Mouse (Mus musculus): ENCODE measurements around the gene Serpina16. TPM values are rescaled to one million over a fixed set of nuclear protein-coding genes. Genes with fewer than 3 reads are reported as not detected.
A peak's percentile ranks its signal among the peaks of the same experiment; 100 is the strongest.

The Serpina16 gene
- total and polyA plus RNA-seq, 3 experiments, result not detected

- no peaks in the 10 kb centered on the region for H3K36me3 ChIP-seq (replicated peaks)
- TF ChIP-seq TAL1 (conservative IDR thresholded peaks at IDR 0.05; ENCODE audit: low read depth, low read length) (no peak), CTCF (IDR thresholded peaks at IDR 0.05; ENCODE audit: low read depth, low read length) (no peak), GATA2 (IDR thresholded peaks at IDR 0.05; ENCODE audit: borderline replicate concordance, low read depth, low read length) (no peak), GATA1 (IDR thresholded peaks at IDR 0.05; ENCODE audit: borderline replicate concordance, low read length) (no peak), POLR2AphosphoS5 (IDR thresholded peaks at IDR 0.05; ENCODE audit: insufficient replicate concordance, low read depth, low read length) (no peak)
- peaks cover 77% of the 10 kb centered on the region for H3K9me3 ChIP-seq (replicated peaks)
- DNase-seq (ENCODE audit: low spot score) (no peak), ATAC-seq (ENCODE audit: extremely low read depth, insufficient number of reproducible peaks, low FRiP score, poor library complexity, severe bottlenecking) (no peak)
- H3K4me3 ChIP-seq (ENCODE audit: low read depth, low read length), result no peak overlapping the region
- no peaks in the 10 kb centered on the region for H3K4me1 ChIP-seq (ENCODE audit: insufficient read depth, low read depth, low read length)
- H3K27me3 ChIP-seq (ENCODE audit: insufficient read depth, low read length), result no peaks in the 10 kb centered on the region
Measured at GRCm38 (mm10) chr12:103655123-103656044, 20.6 kb downstream of the Serpina16 start.

- no peak overlapping the region for H3K4me3 ChIP-seq (ENCODE audit: low read depth, low read length)
Measured at GRCm38 (mm10) chr12:103653836-103654235, 22.1 kb downstream of the Serpina16 start.

GRCm38 (mm10) chr12:103646314-103646713 is 29.6 kb downstream of the Serpina16 start:
- Histone ChIP-seq H3K9me3 (replicated peaks) (peaks cover 36% of the 10 kb centered on the region), H3K27me3 (ENCODE audit: insufficient read depth, low read length) (no peaks in the 10 kb centered on the region), H3K4me3 (ENCODE audit: low read depth, low read length) (no peak overlapping the region), H3K36me3 (replicated peaks) (no peaks in the 10 kb centered on the region), H3K4me1 (ENCODE audit: insufficient read depth, low read depth, low read length) (no peaks in the 10 kb centered on the region)
- DNase-seq (ENCODE audit: low spot score) (no peak), ATAC-seq (ENCODE audit: extremely low read depth, insufficient number of reproducible peaks, low FRiP score, poor library complexity, severe bottlenecking) (no peak)
- TF ChIP-seq GATA2 (IDR thresholded peaks at IDR 0.05; ENCODE audit: borderline replicate concordance, low read depth, low read length), result no peak
- no peak for TF ChIP-seq GATA1 (IDR thresholded peaks at IDR 0.05; ENCODE audit: borderline replicate concordance, low read length)
- no peak for TF ChIP-seq POLR2AphosphoS5 (IDR thresholded peaks at IDR 0.05; ENCODE audit: insufficient replicate concordance, low read depth, low read length)
- no peak for TF ChIP-seq CTCF (IDR thresholded peaks at IDR 0.05; ENCODE audit: low read depth, low read length)
- TF ChIP-seq TAL1 (conservative IDR thresholded peaks at IDR 0.05; ENCODE audit: low read depth, low read length), result no peak

More at GRCm38 (mm10) chr12:103653836-103654235, 22.1 kb downstream of the Serpina16 start:
- TF ChIP-seq GATA2 (IDR thresholded peaks at IDR 0.05; ENCODE audit: borderline replicate concordance, low read depth, low read length) (no peak), CTCF (IDR thresholded peaks at IDR 0.05; ENCODE audit: low read depth, low read length) (no peak), POLR2AphosphoS5 (IDR thresholded peaks at IDR 0.05; ENCODE audit: insufficient replicate concordance, low read depth, low read length) (no peak), GATA1 (IDR thresholded peaks at IDR 0.05; ENCODE audit: borderline replicate concordance, low read length) (no peak), TAL1 (conservative IDR thresholded peaks at IDR 0.05; ENCODE audit: low read depth, low read length) (no peak)
- H3K4me1 ChIP-seq (ENCODE audit: insufficient read depth, low read depth, low read length), result no peaks in the 10 kb centered on the region
- no peak for DNase-seq (ENCODE audit: low spot score)
- no peak for ATAC-seq (ENCODE audit: extremely low read depth, insufficient number of reproducible peaks, low FRiP score, poor library complexity, severe bottlenecking)
- peaks cover 61% of the 10 kb centered on the region for H3K9me3 ChIP-seq (replicated peaks)
- H3K27me3 ChIP-seq (ENCODE audit: insufficient read depth, low read length), result no peaks in the 10 kb centered on the region
- no peaks in the 10 kb centered on the region for H3K36me3 ChIP-seq (replicated peaks)

- Histone ChIP-seq H3K27me3 (ENCODE audit: insufficient read depth, low read length) (no peaks in the 10 kb centered on the region), H3K4me3 (ENCODE audit: low read depth, low read length) (no peak overlapping the region), H3K9me3 (replicated peaks) (peaks cover 51% of the 10 kb centered on the region), H3K36me3 (replicated peaks) (no peaks in the 10 kb centered on the region), H3K4me1 (ENCODE audit: insufficient read depth, low read depth, low read length) (no peaks in the 10 kb centered on the region; the same call in 1 of the 2 replicates)
- DNase-seq (ENCODE audit: low spot score), result no peak
- TF ChIP-seq CTCF (IDR thresholded peaks at IDR 0.05; ENCODE audit: low read depth, low read length) (no peak), GATA2 (IDR thresholded peaks at IDR 0.05; ENCODE audit: borderline replicate concordance, low read depth, low read length) (no peak), POLR2AphosphoS5 (IDR thresholded peaks at IDR 0.05; ENCODE audit: insufficient replicate concordance, low read depth, low read length) (no peak), TAL1 (conservative IDR thresholded peaks at IDR 0.05; ENCODE audit: low read depth, low read length) (no peak), GATA1 (IDR thresholded peaks at IDR 0.05; ENCODE audit: borderline replicate concordance, low read length) (no peak)
- no peak for ATAC-seq (ENCODE audit: extremely low read depth, insufficient number of reproducible peaks, low FRiP score, poor library complexity, severe bottlenecking)
Measured at GRCm38 (mm10) chr12:103644601-103645000, 31.3 kb downstream of the Serpina16 start.

GRCm38 (mm10) chr12:103643818-103644217 is 32.1 kb downstream of the Serpina16 start:
- Histone ChIP-seq H3K4me1 (ENCODE audit: insufficient read depth, low read depth, low read length) (no peaks in the 10 kb centered on the region; the same call in 1 of the 2 replicates), H3K36me3 (replicated peaks) (no peaks in the 10 kb centered on the region), H3K4me3 (ENCODE audit: low read depth, low read length) (no peak overlapping the region), H3K9me3 (replicated peaks) (peaks cover 55% of the 10 kb centered on the region), H3K27me3 (ENCODE audit: insufficient read depth, low read length) (no peaks in the 10 kb centered on the region)
- no peak for TF ChIP-seq TAL1 (conservative IDR thresholded peaks at IDR 0.05; ENCODE audit: low read depth, low read length)
- DNase-seq (ENCODE audit: low spot score) (no peak), ATAC-seq (ENCODE audit: extremely low read depth, insufficient number of reproducible peaks, low FRiP score, poor library complexity, severe bottlenecking) (no peak)

- no peak for DNase-seq (ENCODE audit: low spot score)
- TF ChIP-seq POLR2AphosphoS5 (IDR thresholded peaks at IDR 0.05; ENCODE audit: insufficient replicate concordance, low read depth, low read length) (no peak), CTCF (IDR thresholded peaks at IDR 0.05; ENCODE audit: low read depth, low read length) (peak; percentile 66)
- peaks cover 52% of the 10 kb centered on the region for H3K9me3 ChIP-seq (replicated peaks)
- no peak for ATAC-seq (ENCODE audit: extremely low read depth, insufficient number of reproducible peaks, low FRiP score, poor library complexity, severe bottlenecking)
- H3K27me3 ChIP-seq (ENCODE audit: insufficient read depth, low read length), result no peaks in the 10 kb centered on the region
- H3K4me1 ChIP-seq (ENCODE audit: insufficient read depth, low read depth, low read length), result no peaks in the 10 kb centered on the region; the same call in 1 of the 2 replicates
- H3K36me3 ChIP-seq (replicated peaks), result no peaks in the 10 kb centered on the region
- H3K4me3 ChIP-seq (ENCODE audit: low read depth, low read length), result no peak overlapping the region
Measured at GRCm38 (mm10) chr12:103643336-103643735, 32.6 kb downstream of the Serpina16 start.

Measured in G1E (cell line).